Mouse (Mus musculus) G1E-ER4 (cell line): ENCODE measurements around the gene Bcl7c. TPM values are rescaled to one million over a fixed set of nuclear protein-coding genes. Genes with fewer than 3 reads are reported as not detected.

Source experiments
- GATA1 ChIP-seq: IDR thresholded peaks from one replicate; pipeline ENCODE4 v1.8.0; 2012; ENCODE audit warnings: low read length, inconsistent platforms
- polyA plus RNA-seq: library from polyadenylated mRNA; stranded (reverse); fragments of >175 nt; gene quantifications from 2 replicates; pipeline ENCODE4 v1.2.3, GENCODE M21; 2012

Bcl7c gene
- polyA plus RNA-seq, 1 experiment = 505 TPM

DNA sequence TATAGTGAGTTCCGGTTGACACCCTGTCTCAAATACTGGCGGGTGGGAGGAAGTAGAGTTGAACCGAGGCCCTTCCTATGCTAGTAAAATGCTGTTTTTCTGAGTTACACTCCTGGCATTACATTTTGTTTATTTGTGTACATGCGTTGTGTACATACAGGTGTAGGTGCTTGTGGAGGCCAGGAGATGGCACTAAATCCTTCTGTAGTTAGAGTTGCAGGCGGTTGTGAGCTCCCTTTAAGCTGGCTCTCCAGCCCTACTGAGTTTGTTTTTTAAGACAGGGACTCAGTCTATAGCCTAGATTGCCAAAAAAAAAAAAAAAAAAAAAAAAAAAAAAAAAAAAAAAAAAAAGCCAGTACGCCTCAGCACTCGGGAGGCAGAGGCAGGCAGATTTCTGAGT lies 19.2 kb upstream of the Bcl7c start:
- no peak for TF ChIP-seq GATA1

DNA sequence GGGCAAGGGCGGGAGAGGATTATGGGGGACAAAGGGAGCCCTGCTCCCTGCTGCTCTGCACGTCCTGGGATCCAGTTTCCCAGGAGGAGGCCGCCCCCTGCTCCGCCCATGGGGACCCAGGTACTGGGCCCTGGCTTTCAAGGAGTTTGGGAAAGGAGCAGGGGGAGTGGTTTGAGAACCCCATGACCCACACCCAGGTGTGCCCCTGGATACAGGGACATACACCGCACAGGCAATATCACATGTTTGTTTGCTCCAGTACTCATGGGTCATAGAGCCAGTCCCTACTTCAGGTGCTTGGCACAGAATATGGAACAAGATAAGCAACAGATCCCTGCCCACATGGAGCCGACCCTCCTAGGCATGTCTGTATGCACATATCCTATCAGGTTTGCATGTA lies 17.2 kb upstream of the Bcl7c start:
- no peak for TF ChIP-seq GATA1

DNA sequence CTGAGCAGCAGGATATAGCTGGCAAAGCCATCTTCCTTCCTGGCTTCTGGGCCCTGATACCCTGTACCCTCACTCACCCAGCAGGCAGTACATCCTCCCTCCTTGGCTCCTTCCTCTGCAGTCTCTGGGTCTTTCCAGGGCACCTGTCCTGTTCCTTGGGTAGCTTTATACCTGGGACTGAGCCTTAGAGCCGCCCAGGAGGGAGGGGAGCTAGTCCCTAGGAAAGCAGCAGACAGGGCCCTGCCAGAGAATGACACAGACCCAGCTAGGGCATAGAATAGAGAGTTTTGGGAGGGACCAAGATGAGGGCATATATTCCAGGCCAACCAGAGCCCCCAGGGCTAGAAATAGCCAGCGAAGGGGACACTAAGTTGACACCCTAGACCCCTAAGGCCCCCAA lies 16.8 kb upstream of the Bcl7c start:
- TF ChIP-seq GATA1 = no peak

DNA sequence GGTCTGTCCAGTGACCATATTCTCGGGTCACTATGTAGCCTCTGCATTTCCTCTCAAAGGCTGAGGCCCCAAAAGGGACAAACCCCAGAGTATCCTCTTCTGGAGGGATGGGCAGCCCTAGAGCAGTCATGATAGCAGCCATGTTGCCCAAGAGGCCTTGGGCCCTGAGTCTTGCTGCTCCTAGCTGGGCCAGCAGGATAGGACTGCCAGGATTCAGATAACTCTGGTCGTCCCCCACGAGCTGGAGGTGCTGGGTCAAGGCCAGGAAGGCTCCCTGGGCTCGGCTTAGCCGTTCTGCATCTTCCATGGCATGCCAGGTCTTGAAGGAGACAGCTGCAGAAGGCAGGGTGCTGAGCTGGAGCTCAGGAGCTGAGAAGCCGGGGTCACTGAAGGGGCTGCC lies 10.5 kb upstream of the Bcl7c start:
- no peak for TF ChIP-seq GATA1

DNA sequence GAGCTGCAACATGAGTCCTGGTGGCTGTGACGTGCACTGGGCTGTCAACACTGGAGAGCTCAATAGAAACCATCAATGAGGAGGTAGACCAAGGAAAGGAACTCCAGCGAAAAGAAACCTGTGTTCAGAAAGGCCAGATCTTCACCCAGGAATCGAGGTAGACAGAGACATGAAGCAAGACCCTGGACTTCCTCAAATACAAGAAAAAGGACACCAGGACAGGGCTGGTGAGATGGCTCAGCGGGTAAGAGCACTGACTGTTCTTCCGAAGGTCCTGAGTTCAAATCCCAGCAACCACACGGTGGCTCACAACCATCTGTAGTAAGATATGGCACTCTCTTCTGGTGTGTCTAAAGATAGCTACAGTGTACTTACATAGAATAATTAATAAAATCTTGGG lies 9.6 kb upstream of the Bcl7c start:
- TF ChIP-seq GATA1 = no peak

DNA sequence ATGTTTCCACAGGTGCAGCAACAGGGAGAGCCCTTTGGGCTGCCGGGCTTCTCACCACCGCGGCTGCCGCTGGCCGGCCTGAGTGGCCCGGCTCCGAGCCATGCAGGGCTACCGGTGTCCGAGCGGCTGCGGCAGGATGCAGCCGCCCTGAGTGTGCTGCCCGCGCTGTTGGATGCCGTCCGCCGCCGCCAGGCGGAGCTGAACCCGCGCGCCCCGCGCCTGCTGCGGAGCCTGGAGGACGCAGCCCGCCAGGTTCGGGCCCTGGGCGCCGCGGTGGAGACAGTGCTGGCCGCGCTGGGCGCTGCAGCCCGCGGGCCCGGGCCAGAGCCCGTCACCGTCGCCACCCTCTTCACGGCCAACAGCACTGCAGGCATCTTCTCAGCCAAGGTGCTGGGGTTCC lies 8.3 kb upstream of the Bcl7c start:
- no peak for TF ChIP-seq GATA1

DNA sequence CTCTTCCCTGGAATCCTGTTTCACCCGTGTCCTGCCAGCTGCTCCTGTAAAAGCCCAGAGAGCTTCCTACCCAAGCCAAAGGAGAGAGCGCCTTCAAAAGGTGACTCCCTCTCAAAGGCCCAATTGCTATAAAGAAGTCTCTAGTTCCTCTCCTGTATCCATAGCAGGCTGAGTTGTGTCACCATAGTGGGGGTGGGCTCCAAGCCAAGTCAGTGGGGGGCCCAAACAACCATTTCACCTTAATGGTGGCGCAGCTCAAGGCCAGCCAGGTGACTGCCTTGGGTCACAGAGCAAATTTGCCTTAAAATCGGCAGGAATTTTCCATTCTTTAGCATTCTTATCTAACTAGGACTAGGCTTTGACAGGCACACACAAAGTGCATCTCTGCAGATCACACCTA lies 6.1 kb upstream of the Bcl7c start:
- no peak for TF ChIP-seq GATA1

DNA sequence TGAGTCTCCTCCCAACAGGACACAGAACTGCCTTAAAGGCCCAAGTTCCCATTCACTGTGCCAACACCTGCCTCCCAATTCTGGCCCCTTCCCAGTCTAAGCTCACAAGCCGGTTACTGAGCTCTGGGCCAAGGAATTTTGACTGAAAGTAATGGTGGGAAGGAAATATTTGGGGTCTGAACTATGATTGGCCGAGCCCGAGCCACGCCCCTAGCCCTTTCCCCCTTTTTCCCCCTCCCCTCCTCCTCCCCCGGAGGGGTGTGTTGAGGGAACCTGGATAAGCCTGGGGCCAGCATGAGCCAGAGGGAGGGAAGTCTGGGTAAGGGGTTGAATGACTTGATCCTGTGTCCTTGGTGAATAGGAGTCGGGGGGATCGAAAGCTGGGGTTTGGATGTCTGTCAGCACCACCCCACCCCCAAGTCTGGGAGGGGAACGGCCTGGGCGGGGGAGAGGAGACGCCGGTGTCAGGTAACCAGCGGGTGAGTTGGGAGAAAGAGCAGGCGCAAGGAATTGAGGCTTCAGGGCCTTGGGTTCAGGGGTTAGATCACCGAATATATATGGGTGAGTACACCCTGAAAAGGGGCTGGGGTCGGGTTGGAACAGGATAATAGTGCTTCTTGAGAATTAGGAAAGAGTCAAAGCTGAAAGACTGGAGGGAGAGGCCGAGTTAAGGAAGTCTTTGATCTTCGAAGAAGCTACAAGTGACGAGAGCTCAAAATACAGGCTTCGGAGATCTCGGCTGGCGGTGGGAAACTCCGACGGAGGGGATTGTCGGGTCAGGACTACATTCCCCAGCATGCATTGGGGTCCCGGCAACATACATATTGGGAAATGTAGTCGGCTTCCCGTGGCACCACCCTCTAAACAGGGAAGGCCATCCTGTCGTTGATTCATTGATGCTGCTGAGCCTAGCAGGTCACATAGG lies 4.0 kb upstream of the Bcl7c start, which contains the start of gene Ctf1:
Ctf1 (plus strand) TSS at position 276 of the 925 bp plus-strand sequence.
- no peak for TF ChIP-seq GATA1

DNA sequence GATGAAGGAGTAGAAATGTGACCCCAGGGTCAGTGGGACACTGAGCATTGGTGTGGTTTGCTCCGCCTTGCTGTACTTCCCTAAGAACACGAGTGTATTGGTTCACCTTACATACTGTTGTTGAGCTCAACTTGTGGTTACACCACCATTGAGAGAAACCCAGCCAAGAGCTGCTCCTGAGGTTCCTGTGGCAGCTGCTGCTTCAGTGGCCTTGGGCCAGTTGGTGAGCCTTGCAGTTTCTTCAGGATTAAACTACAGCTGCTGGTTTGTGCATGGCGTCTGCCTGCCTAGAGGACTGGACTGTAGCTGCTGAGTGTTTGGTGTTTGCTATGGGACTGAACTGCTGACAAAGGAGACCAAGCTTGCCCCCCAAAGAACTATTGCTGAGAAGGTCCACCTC lies 2.7 kb upstream of the Bcl7c start:
- TF ChIP-seq GATA1 = no peak

DNA sequence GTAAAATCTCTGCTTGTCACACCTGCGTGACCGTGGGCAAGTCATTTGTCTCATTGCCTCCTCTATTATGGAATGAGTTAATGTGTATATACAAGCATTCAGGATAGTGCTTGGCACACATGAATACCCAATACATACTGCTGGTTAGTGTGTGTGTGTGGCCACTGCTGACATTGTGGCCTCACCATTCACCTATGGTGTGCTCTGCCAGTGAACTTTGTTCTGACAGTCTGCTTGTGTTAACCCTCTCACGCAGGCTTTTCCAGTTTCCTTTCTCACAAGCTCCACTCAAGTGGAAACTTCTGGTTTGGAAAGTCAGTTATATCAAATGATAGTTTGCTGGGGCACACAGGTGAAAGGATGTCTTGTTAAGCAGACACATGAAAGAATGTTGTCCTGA lies 2.3 kb upstream of the Bcl7c start:
- TF ChIP-seq GATA1 = no peak

DNA sequence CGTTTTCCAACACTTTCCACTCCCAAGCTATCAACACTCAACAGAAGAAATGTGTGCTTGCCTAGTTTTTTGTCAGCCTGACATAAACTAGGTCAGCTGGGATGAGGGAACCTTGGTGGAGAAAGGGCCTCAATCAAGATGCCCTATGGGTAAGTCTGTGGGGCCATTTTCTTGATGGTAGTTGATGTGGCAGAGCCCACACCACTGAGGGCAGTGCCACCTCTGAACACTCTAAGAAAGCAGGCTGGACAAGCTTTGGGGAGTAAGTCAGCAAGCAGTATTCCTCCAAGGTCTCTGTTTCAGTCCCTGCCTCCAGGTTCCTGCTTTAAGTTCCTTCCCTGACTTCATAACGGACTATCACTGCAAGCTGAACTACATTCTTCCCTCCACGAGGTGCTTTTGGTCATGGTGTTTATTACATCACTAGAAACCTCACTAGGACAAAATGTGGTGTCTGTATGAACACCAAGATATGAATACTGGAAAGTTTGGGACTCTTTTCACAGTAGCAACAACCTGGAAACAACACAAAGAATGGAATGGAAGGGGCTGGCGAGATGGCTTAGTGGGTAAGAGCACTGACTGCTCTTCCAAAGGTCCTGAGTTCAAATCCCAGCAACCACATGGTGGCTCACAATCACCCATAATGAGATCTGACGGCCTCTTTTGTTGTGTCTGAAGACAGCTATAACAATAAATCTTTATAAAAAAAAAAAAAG lies 687 bp upstream of the Bcl7c start:
- TF ChIP-seq GATA1 = no peak

DNA sequence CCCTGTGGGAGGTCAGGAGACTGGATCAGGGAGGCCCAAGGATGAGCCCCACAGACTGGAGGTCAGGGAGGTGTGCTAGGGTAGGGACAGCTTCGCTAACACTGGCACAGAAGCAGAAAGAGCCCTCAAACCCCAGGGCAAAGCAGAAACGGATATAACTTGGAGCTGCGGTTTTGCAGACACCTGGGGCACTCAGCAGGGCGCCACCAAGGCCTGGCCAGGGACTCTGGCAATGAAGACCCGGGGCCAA lies 851 bp downstream of the Bcl7c start:
- no peak for TF ChIP-seq GATA1

DNA sequence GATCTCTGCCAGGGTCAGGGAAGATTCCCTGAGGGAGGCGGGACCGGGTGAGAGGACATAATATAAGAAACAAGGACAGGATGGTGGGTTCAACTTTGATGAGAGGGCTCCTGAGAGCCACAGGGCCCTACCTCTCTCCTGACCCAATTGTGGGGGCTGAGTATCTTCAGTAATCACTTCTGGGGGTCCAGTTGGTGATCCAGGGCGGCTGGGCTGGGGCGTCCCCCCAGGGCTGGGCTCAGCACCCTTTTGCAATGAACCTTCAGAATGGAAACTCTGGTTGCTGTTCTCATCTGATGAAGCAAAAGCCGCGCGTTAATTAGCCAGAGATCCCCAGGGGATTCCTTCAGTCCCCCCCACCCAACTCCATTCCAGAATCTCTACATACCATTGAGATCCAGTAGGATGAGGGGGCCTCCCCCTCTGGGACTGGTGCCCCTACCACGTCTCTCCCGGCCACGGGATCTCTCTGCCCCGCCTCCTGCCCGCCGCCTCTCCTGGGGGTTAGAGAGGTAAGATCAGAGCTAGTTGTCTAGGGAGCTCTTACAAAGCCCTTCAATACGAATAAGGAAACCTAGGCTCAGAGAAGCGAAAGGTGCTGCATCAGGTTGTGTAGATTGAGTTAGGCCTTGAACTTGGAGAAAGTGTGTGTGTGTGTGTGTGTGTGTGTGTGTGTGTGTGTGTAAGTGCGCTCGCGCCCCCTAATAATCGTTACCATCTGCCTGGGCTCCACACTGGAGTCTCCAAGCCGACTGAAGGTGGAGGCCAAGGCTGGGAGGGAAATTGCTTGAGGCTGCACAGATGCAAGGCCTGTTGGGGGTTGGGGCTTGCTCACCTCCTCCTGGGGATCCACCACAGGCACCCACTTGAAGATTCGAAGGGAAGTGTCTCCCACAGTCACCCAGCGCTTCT lies 1.4 kb downstream of the Bcl7c start:
- no peak for TF ChIP-seq GATA1

DNA sequence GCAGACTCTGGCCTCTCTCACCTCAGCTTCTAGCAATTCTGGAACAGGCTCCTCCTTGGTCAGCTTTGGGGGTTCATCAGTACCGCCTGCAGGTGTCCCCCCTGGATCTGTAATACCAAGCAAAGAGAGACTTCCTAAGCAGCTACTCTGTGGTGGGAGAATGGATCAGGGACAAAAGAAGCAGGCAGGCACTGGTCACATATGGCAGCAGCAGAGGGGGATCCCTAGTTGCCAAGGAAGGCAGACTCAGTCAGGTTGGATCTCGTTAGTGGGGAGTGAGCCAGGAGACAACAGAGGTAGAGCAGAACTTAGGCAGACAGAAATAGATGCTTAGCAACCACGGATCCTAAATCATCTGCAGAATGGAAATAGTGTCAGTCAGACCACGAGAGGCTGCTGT lies 3.0 kb downstream of the Bcl7c start:
- no peak for TF ChIP-seq GATA1

DNA sequence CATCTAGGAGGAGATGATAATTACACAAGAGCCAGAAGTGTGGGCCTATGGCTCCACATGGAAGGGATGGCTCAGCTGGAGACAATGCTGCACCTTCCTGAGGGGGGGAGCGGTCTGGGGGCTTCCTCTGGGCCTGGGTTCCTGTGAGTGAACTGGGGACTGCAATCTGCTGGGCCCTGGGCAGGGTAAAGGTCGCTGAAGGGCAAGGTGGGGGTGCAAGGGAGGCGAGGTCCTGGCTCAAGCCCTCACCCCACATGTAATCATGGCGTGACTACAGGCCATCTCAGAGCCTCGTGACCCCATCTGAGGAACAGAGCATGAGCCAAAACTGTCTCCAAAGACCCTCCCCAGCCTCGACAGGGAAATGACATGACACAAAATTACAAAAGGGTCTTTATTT lies 4.1 kb downstream of the Bcl7c start:
- no peak for TF ChIP-seq GATA1

DNA sequence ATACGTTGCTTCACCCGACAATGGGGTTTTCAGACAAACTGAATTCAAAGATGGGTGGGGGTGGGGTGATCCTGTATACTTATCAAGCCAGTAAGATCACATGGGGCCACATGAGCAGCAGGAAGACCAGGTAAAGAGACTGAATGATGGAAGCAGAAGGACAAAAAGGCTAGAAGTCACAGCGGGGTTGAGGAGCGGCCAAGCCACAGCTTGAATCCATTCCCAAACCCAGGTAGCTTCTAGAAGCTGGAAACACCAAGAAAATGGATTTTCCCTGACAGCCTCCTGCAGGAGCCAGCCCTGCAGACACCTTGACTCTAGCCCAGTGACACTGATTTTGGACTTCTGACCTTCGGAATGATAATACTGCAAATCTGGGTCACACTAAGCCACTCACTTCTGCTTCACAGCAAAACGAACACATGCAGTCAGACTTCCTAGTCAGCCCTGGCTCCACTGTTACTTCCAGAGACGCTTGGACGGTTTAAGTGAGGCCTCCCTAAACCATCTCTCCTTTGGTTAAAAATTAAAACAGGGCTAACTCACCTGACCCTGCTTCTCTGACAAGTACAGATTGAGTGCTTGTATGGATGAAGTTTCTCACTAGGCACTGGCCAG lies 5.1 kb downstream of the Bcl7c start:
- TF ChIP-seq GATA1 = no peak
